Mouse (Mus musculus) liver, embryonic 16.5 days (tissue): Measurements from ENCODE around the gene Cpeb3. TPM values are rescaled to one million over a fixed set of nuclear protein-coding genes. Genes with fewer than 3 reads are reported as not detected.

Experiments
- ATAC-seq: fragments of 200-750 bp; cut with Nextera tagmentation; 2 replicates; pipeline ENCODE4 v1.8.0; 2017; ENCODE audit warnings: low read depth, mild to moderate bottlenecking, moderate number of reproducible peaks, moderate library complexity
- H3K27ac ChIP-seq: fragments of 300-500 bp; sonication (generic); 2 replicates; pipeline ENCODE4 v1.5.1; 2014; ENCODE audit warnings: mild to moderate bottlenecking, low read length
- H3K27me3 ChIP-seq: fragments of 300-500 bp; sonication (generic); 2 replicates; pipeline ENCODE4 v1.6.1; 2014; ENCODE audit warnings: low read depth, low read length, mixed read lengths; ENCODE audit not compliant: control insufficient read depth, insufficient read depth
- H3K36me3 ChIP-seq: fragments of 300-500 bp; sonication (generic); 2 replicates; pipeline ENCODE4 v1.6.1; 2014; ENCODE audit warnings: mild to moderate bottlenecking; ENCODE audit not compliant: control insufficient read depth, insufficient read depth
- H3K4me1 ChIP-seq: fragments of 300-500 bp; sonication (generic); 2 replicates; pipeline ENCODE4 v1.6.1; 2014; ENCODE audit warnings: low read depth, low read length, mixed read lengths; ENCODE audit not compliant: control insufficient read depth
- H3K4me2 ChIP-seq: fragments of 300-500 bp; sonication (generic); 2 replicates; pipeline ENCODE4 v1.6.1; 2014; ENCODE audit warnings: low read depth, low read length, mixed read lengths
- H3K4me3 ChIP-seq: fragments of 300-500 bp; sonication (generic); 2 replicates; pipeline ENCODE4 v1.5.1; 2014; ENCODE audit warnings: low read depth, mild to moderate bottlenecking, low read length
- H3K9ac ChIP-seq: fragments of 300-500 bp; sonication (generic); 2 replicates; pipeline ENCODE4 v1.6.1; 2014; ENCODE audit warnings: low read depth, low read length
- H3K9me3 ChIP-seq: fragments of 300-500 bp; sonication (generic); replicated peaks from 2 replicates; pipeline ENCODE4 v1.6.1; 2016; ENCODE audit warnings: low read length; ENCODE audit not compliant: control insufficient read depth
- WGBS: fragments of 180-500 bp; shearing (Covaris S2); extraction: QIAGEN DNeasy Blood & Tissue Kit; methylation state at CpG from one replicate; pipeline ENCODE4 v1.1.7; 2014; ENCODE audit not compliant: insufficient replicate concordance; 5-methylcytosine and 5-hydroxymethylcytosine counted together
- polyA plus RNA-seq: library from polyadenylated mRNA; unstranded; fragments of >200 nt; fragmentation: Nextera tagmentation; extraction: Ambion mirVana; gene quantifications from 2 replicates; pipeline ENCODE4 v1.2.1, GENCODE M21; 2015

The Cpeb3 gene
- polyA plus RNA-seq, 1 experiment from 2014 or later = 3.8 TPM

GRCm38 (mm10) chr19:37198165-37198880 lies 10.1 kb downstream of the Cpeb3 start:
- peak; percentile 81 for ATAC-seq

GRCm38 (mm10) chr19:37192475-37193058 lies 15.8 kb downstream of the Cpeb3 start:
- H3K27me3 ChIP-seq = no peaks in the 10 kb centered on the region
- H3K9me3 ChIP-seq = no peaks in the 10 kb centered on the region
- ATAC-seq = peak; percentile 63; the same call in 1 of the 2 replicates
- H3K9ac ChIP-seq = no peak overlapping the region
- H3K4me1 ChIP-seq = peaks cover 9% of the 10 kb centered on the region
- no peak overlapping the region for H3K4me3 ChIP-seq
- H3K27ac ChIP-seq = no peak overlapping the region
- no peak overlapping the region for H3K4me2 ChIP-seq
- WGBS = 65% methylated on average over 5 of the region's 5 CpGs
- H3K36me3 ChIP-seq = no peaks in the 10 kb centered on the region

More at GRCm38 (mm10) chr19:37198165-37198880, 10.1 kb downstream of the Cpeb3 start:
- Histone ChIP-seq H3K4me2 (peak overlapping the region; percentile 51), H3K9ac (peak overlapping the region; percentile 29), H3K4me3 (no peak overlapping the region; the same call in none of the 2 replicates), H3K9me3 (no peaks in the 10 kb centered on the region), H3K36me3 (no peaks in the 10 kb centered on the region), H3K4me1 (peaks cover 30% of the 10 kb centered on the region), H3K27ac (peak overlapping the region; percentile 67), H3K27me3 (no peaks in the 10 kb centered on the region)
- WGBS = 79% methylated on average over 1 of the region's 1 CpGs

DNA sequence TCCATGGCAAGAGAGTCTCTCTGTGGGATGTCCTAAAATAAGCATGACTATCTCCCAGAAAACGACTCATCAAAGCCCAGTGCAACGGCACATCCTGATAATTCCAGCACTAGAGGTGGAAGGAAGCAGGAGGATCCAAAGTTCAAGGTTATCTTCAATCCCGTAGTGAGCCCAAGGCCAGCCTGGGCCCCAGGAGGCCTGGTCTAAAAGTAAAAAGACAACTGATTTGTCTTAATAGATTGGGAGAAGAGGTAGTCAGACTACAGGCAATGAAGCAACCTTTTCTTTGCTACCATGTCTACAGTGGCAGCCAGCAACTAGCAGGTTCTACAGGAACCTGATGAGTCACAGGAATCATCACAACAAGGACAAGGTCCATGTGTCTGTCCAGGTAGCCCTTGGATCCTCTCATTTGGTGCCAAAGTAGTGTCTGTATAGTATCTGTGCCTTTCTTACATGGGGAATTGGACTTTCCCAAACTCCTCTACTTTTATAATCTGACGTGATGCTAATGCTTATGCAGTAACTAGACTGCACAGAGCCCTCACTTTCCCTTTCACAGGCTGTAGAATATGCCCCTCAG lies 19.9 kb downstream of the Cpeb3 start:
- no peak overlapping the region for H3K27ac ChIP-seq
- no peaks in the 10 kb centered on the region for H3K36me3 ChIP-seq
- H3K4me1 ChIP-seq = peaks cover 5% of the 10 kb centered on the region
- H3K4me3 ChIP-seq = no peak overlapping the region
- H3K9me3 ChIP-seq = no peaks in the 10 kb centered on the region
- H3K4me2 ChIP-seq = no peak overlapping the region
- H3K9ac ChIP-seq = no peak overlapping the region
- WGBS = 64% methylated on average over 4 of the region's 4 CpGs
- ATAC-seq = no peak
- H3K27me3 ChIP-seq = no peaks in the 10 kb centered on the region

DNA sequence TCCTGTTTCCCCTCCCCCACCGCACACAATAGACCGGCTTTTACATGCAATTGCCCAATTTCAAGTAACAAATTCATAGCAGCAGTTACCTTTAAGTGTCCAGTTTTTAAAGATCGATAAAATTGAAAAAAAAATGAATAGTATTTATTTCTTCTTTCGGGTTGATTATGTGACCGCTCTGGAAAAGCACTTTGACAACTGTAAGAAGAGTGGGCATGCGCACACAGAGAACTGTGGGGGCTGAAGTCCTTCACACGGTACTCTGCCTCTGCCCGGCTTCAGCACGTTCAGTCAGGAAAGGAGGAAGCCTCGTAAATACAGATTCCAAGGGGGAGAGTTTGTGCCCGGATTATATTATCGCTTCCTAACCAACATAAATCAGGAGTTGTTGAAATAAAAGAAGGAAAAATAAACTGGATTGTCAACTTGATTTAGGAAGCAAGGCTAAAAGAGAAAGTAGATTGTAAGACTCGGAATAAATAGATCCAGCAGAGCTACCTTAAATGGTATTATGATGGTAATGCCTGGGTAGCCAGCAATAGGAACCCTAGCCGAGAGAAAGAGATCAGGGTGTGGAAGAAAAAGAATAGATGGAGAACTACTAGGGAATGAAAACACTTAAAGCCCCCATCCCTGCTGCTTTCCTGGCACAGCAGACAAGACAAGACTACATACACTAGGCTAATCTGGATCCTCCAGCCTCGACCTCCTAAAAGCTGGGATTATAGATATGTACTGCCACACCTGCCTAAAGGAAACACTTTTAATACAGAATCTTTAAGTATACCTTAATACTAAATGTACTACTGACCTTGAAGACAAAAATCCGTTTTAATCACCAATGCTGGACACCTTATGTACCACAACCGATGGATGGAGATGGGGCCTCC lies 30.3 kb downstream of the Cpeb3 start:
- peak overlapping the region; percentile 56 for H3K9ac ChIP-seq
- H3K27ac ChIP-seq = peak overlapping the region; percentile 76
- peaks cover 38% of the 10 kb centered on the region for H3K4me1 ChIP-seq

GRCm38 (mm10) chr19:37176879-37177462 lies 31.4 kb downstream of the Cpeb3 start:
- H3K4me1 ChIP-seq = peaks cover 38% of the 10 kb centered on the region
- H3K4me2 ChIP-seq = peak overlapping the region; percentile 30
- H3K27me3 ChIP-seq = peaks cover 47% of the 10 kb centered on the region
- peaks cover 7% of the 10 kb centered on the region for H3K36me3 ChIP-seq
- no peak overlapping the region for H3K9ac ChIP-seq
- no peak for ATAC-seq
- no peak overlapping the region for H3K4me3 ChIP-seq
- no peak overlapping the region for H3K27ac ChIP-seq
- H3K9me3 ChIP-seq = no peaks in the 10 kb centered on the region
- 36% methylated on average over 4 of the region's 4 CpGs for WGBS

More for the DNA sequence above, 30.3 kb downstream of the Cpeb3 start:
- Histone ChIP-seq H3K4me3 (peak overlapping the region; percentile 53), H3K27me3 (peaks cover 36% of the 10 kb centered on the region), H3K4me2 (peak overlapping the region; percentile 80), H3K36me3 (peaks cover 7% of the 10 kb centered on the region), H3K9me3 (no peaks in the 10 kb centered on the region)
- peak; percentile 85 for ATAC-seq
- 13% methylated on average over 17 of the region's 17 CpGs for WGBS

DNA sequence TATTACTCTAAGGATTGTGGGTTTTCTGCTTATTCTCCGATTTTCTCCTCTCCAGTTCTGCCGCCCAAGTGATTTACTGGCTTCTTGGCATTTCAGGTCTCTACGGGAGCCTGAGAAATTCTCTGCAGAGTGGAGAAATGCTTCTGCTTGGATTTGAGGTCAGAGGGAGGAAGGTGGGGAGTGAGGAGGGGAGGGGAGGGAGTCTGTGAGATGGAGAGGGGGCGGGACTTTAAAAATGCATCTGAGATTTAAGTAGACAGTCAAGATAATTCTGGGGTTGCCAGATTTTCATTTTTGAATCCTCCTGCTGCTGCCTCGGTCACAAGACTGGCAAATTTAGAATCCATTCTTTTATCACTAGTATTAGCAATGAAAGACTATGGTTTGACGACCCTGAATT lies 32.5 kb downstream of the Cpeb3 start:
- Histone ChIP-seq H3K27me3 (peaks cover 47% of the 10 kb centered on the region), H3K36me3 (peaks cover 7% of the 10 kb centered on the region), H3K27ac (0 out of 2 replicates have a peak overlapping the region, but pooled peaks have one; percentile 6), H3K4me2 (peak overlapping the region; percentile 91), H3K9me3 (no peaks in the 10 kb centered on the region), H3K4me1 (peaks cover 36% of the 10 kb centered on the region), H3K9ac (no peak overlapping the region), H3K4me3 (peak overlapping the region; percentile 69)
- 5% methylated on average over 6 of the region's 6 CpGs for WGBS
- no peak for ATAC-seq

DNA sequence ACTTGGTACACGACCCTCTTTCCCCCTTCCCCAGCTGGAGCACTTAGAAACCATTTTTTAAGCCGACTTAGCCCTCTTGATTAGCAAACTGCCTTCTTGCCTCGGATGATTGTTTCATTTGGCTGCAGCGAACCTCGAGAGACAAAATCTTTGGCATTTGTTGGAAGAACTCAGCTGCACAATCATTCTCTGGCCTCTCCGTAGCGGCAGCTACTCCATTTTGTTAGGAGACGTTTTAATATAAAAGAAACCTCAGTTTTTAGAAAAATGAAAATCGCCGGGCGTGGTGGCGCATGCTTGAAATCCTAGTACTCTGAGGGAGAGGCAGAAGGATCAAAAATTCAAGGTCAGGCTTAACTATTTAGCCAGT lies 33.0 kb downstream of the Cpeb3 start:
- ATAC-seq = no peak
- peak overlapping the region; percentile 69 for H3K4me3 ChIP-seq
- WGBS = 2% methylated on average over 12 of the region's 12 CpGs
- peak overlapping the region; percentile 91 for H3K4me2 ChIP-seq
- H3K4me1 ChIP-seq = peaks cover 35% of the 10 kb centered on the region
- H3K36me3 ChIP-seq = peaks cover 7% of the 10 kb centered on the region
- peaks cover 47% of the 10 kb centered on the region for H3K27me3 ChIP-seq
- no peaks in the 10 kb centered on the region for H3K9me3 ChIP-seq
- peak overlapping the region; percentile 62; the same call in 1 of the 2 replicates for H3K9ac ChIP-seq
- H3K27ac ChIP-seq = peak overlapping the region; percentile 14

GRCm38 (mm10) chr19:37174716-37175435 lies 33.5 kb downstream of the Cpeb3 start:
- Histone ChIP-seq H3K27me3 (peaks cover 47% of the 10 kb centered on the region), H3K4me1 (peaks cover 31% of the 10 kb centered on the region), H3K9me3 (no peaks in the 10 kb centered on the region), H3K4me3 (peak overlapping the region; percentile 69), H3K27ac (peak overlapping the region; percentile 62), H3K9ac (peak overlapping the region; percentile 62), H3K36me3 (peaks cover 7% of the 10 kb centered on the region), H3K4me2 (peak overlapping the region; percentile 91)
- 1% methylated on average over 36 of the region's 36 CpGs for WGBS
- ATAC-seq = peak; percentile 23; the same call in 1 of the 2 replicates
